Mouse (Mus musculus) ES-E14 (cell line): Measurements from ENCODE around the gene Nhlrc2.

Source experiments
- HCFC1 ChIP-seq: IDR thresholded peaks from 2 replicates; pipeline ENCODE4 v1.6.1; 2012; ENCODE audit warnings: low read length, inconsistent platforms, borderline replicate concordance; ENCODE audit not compliant: insufficient read depth
- MAFK ChIP-seq: IDR thresholded peaks from 2 replicates; pipeline ENCODE4 v1.6.1; 2014; ENCODE audit warnings: mild to moderate bottlenecking, low read depth, low read length, inconsistent platforms; ENCODE audit not compliant: insufficient read depth
- ZC3H11A ChIP-seq: IDR thresholded peaks from 2 replicates; pipeline ENCODE4 v1.6.1; 2012; ENCODE audit warnings: low read depth, mild to moderate bottlenecking, inconsistent platforms, low read length, borderline replicate concordance

GRCm38 (mm10) chr19:56547456-56548229, 418 bp upstream of the Nhlrc2 start, which contains the start of gene Dclre1a:
- TF ChIP-seq ZC3H11A (no peak), MAFK (no peak), HCFC1 (no peak)
